Mouse (Mus musculus) retina, embryonic 14.5 days (tissue): Measurements from ENCODE around the gene Tlr12.
A peak's percentile ranks its signal among the peaks of the same experiment; 100 is the strongest.
"Not testable (repeated sequence)": the region's sequence is repeated elsewhere in the genome, so short reads cannot be mapped to it uniquely, and the experiment has no call there.

Source experiments
- DNase-seq: peaks from one replicate; pipeline ENCODE4 v3.0.0-alpha.2; 2015; ENCODE audit warnings: low spot score

Gene Tlr12

DNA sequence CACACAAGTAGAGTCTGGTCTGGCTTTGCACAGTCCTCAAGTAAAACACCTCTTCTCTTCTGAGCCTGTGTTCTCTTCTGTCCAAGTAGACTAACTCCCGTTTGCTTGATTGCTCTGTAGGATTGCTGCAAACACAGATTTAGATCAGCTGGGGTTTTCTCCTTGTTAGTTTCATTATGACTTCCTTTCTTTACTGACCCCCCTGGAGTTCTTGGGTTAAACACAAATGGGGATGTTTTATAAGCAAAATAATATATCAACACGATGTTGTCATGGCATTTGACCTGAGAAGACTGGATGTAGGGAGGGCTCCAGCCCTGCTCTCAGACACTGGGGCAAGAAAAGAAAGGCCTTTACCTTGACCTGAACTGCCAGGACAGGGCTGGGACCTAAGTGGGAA lies 544 bp upstream of the Tlr12 start:
- DNase-seq = no peak

DNA sequence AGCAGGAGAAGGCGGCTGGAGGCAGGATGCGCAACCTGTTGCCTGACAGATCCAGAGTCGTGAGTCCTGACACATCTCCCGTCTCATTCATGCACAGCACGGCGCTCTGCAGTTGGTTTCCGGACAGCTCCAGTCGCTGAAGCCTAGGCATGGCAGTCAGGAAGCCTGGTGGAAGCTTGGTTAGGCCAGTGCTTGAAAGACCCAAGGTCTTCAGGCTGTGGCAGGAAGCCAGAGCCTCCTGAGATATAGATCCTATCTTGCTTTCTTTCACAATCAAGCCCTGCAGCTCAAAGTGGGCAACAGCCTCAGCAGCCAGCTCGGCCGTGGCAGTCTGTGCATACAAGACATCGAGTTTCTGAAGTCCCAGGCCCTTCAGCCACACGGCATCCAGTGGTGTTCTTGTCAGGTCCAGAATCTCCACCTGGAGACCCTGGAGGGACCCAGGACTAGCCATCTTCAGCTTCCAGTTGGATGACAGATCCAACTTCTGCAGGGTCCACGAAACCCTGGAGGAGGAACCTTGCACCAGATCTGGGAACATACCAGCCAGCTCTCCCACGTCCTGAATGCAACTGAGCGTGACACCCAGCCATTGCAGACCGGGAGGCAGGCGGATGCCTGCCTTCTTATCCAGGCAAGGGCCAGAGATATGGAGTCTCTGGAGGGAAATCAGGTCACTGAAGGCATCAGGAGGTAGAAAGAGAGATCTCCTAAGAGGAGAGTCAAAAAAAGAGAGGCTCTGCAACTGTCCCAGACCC lies 877 bp downstream of the Tlr12 start:
- DNase-seq = no peak

DNA sequence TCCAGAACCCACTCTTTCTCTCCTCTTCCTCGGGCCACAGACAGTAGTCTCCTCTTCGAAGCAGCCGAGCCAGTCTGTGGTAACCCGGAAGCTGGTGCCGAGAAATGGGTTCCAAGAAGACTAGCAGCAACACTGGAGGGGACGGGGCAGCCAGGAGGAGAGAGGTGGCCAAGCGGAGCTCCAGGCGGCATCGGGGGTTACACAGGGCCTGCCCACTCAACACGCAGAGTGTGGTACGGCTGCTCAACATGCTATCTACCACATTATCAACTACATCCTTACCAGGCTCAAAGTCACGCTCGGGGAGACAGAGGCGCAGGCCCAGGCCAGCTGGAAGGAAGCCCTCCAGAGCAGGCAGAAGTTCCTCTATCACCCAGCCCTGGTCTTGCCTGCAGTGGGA lies 2.7 kb downstream of the Tlr12 start:
- no peak for DNase-seq

DNA sequence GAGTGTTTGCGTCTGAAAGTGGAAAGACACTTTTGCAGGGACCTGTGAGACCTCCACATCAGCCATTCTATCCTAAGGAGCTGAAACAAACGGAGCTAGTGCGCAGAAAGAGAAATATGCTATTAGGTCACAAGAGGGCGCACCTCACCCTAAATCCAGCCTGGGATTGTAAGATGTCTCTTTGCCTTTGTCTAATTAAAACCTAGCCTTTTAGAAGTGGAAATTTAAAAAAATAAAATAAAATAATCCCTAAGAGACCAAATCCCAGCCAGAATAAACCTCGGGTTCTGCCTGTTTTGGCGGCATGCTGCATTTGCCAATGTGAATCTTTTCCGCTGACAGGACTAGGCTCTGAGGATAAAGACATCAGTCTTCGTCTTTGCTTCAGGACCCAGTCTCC lies 5.1 kb downstream of the Tlr12 start:
- DNase-seq = peak; percentile 92

DNA sequence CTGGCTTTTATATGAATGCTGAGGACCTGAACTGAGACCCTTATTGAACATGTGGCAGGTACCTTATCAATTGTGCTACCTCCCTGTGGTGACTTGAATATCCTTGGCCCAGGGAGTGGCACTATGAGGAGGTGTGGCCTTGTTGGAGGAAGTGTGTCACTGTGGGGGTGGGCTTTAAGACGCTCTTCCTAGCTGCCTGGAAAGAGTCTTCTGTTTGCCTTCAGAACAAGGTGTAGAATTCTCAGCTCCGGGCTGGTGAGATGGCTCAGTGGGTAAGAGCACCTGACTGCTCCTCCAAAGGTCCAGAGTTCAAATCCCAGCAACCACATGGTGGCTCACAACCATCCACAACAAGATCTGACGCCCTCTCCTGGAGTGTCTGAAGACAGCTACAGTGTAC lies 6.7 kb downstream of the Tlr12 start:
- DNase-seq = not testable (repeated sequence)

DNA sequence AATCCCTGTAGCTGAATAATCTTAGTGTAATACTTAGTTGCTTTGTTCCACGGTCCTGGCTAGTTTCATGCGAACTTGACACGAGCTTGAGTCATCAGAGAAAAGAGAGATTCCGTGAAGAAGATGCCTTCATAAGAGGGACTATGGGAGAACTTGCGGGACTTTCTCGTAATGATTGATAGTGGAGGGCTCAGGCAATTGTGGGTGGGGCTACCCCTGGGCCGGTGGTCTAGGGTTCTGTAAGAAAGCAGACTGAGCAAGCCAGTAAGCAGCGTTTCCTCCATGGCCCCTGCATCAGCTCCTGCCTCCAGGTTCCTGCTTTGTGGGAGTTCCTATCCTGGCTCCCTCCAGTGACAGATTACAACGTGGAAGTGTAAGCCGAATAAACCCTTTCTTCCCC lies 7.7 kb downstream of the Tlr12 start:
- DNase-seq = no peak

DNA sequence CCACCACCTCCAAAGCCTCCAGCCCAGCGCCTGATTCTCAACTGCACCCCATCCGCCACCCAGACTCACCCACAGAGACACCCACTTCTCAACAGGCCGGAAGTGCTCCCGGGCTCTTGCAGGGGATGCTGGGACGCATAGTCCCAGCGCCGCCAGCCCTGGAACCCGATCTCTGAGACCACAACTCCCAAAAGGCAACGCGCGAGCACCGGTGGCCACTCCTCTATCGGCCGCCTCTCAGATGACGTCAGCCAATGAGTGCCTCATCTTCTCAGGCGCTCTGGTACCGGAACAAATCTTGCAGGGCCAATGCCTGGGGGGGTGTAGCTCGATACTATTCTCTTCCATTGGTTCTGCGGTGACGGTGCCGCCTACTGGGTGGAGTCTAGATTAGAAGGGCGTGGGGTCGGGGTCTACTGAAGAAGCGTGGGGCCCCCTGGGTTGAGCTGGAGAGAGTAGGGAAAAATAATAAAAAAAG lies 8.5 kb downstream of the Tlr12 start, which contains the start of gene Zscan20:
Gene Zscan20 (minus strand): TSS at position 174 of the 478 bp plus-strand sequence.
- DNase-seq = peak; percentile 97

DNA sequence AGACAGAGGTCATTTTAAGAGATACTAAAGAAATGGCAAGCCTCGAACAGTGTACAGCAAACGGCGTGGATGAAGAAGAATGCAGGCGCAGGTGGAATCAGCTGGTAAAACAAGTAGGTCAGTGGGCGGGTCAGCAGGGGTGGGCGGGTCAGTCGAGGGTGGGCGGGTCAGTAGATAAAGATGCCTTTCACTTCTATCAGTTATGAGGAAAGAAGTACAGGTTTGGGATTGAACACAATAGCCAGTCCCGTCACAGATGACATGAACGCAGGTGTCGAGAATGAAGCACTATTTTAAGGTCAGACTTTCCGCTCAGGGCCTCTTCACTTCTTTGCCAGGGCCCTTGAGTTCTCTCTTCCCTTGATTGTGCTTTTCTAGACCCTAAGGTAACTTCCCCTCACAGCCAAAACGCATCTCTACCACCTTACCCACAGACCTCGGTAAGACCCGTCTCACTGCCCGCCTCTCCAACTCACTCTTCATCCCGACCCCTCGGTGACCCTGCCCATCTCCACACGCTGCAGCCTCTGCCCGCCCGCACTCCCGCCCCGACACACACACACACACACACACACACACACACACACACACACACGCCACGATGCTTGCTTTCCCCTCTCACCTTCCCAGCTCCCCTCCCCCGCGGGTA lies 9.0 kb downstream of the Tlr12 start:
- DNase-seq = peak; percentile 31

DNA sequence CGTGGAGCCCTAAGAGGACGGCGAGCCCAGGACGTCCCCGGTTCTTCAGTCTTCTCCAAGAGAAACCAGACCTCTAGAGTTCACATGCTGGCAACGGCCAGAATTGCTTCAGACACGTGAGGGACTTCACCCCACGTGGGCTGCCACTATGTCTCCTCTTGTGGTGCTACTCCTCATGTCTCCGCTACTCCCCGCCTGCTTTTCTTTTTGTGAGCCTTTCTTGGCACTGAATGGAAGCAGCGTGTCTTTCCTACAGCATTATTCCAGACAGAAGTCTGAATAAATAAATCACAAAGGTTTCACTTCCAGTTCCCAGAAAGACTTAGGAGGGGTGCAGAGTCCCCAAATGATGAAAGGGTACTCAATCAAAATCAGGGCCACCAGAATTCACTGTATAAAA lies 10.8 kb downstream of the Tlr12 start:
- DNase-seq = no peak

DNA sequence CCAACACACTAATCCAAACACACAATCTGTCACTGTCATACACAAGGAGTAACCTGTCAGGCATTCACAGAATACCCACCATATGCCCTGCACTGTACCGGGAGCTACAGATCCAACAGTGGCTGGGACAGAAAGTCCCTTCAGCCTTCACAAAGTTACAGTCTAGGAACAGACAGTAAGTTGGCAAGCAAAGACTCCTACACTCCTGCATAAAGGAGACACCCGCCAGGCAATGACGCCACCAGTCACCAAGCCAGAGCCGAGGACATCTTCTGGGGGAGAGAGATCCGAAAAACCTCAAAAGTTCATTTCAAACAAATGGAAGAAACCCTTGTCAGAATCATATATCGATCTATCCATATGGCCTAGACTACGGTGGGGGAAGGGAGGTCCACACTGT lies 11.8 kb downstream of the Tlr12 start:
- no peak for DNase-seq

DNA sequence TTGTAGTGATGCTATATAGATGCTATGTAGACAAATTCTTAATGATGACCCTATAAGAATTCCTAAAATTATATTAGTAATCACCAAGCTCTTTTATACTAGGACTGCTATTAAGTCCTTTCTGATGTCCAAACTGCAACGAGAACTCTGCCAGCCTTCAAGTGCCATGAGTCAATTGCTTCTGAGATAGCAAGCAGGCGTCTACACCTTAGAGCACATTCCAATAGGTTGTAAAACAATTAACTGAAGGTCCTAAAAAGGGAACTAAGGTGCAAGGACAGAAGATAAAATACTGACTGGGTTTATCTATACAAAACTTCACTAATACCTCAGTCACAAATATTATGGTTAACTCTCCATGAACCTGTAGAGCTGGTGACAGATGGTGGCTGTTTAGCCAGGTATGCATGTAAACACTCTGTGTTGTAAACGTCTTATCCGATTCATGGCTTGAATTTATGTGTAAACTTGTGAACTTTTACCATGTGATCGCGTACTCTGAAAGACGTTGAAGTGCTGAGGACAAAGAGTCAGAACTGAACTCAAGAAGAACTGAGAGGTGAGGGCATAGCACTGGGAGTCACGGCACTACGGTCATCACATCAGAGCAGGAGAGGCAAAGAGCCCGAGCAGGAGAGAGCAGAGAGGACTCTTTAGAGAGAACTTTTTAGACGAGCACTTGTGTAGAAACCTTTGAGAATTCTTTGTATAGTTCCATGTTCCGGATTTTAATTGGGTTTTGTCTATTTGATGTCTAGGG lies 20.4 kb downstream of the Tlr12 start:
- DNase-seq = no peak

DNA sequence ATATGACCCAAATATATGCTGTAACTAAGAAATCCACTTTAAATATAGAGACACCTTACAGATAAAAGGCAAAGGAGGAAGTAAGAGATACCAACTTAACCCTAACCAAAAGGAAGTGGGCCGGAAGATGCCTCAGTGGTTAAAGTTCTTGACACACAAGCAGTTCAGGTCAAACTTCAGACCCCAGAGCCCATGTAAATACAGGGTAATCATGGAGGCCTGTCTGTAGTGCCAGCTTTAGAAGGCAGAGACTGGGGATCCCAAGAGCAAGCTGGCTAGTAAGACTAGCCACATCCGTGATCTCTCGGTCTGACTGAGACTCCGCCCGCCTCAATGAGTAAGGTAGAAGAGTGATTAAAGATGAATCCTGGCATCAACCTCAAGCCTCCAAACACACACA lies 24.4 kb downstream of the Tlr12 start:
- no peak for DNase-seq

DNA sequence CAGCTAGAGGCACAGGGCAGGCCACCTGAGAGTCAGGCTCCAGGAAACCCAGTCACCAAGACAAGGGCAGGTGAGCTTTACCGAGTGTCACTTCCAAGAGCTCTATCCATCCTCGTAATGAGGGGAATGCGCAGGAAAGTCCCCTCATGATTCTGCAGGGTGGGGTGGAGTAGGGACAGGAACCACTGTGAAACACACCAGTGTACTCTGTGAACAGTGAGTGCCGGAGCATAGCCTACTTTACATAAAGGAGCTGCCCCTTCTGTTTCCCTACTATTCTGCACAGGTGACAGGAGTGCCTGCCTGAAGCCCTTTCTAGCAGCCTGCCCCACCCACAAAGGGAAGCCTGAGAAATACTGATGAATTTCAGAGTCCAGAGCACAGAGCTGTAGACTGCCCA lies 25.1 kb downstream of the Tlr12 start:
- no peak for DNase-seq

DNA sequence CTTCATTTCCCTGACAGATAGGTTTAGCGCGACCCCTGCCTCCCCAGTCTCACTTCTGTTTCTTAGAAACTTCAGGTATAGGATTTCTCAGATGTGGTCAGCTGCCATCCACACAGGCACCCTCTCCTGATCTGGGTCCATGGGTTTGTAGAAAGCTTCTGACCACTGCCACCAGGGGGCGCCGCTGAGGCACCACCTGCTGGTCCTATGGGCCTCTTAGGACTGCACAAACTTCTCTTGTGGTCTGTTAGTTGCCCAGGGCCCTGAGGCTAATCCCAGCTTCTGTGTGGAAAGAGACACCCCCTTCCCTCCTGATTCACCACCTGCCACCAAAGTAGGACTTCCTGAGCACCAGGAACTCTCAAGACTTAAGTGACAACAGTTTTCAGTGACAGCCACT lies 39.2 kb downstream of the Tlr12 start:
- no peak for DNase-seq

DNA sequence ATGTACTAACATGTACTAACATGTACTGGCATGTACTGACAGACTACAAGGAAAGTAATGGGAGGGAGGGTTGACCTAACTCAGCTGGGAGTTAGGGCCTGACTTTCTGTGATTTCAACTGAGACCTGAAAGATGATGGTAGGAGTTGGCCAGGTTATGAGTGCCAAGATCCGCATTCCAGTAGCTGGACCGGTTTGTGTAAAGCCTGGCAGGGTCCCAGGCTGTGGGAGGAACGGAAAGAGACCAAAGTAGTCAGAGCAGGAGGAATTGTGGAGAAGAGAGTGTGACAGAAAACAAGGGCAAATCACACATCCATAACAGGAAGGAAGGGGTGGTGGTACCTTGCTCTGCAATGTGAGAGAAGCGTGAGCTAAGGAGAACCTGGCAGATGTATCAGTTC lies 42.6 kb downstream of the Tlr12 start:
- no peak for DNase-seq
